Mouse (Mus musculus): ENCODE measurements around the gene Zdhhc21. TPM values are rescaled to one million over a fixed set of nuclear protein-coding genes. Genes with fewer than 3 reads are reported as not detected.

The Zdhhc21 gene
- total RNA-seq, 1 experiment from 2014 or later, result 17.2 TPM

DNA sequence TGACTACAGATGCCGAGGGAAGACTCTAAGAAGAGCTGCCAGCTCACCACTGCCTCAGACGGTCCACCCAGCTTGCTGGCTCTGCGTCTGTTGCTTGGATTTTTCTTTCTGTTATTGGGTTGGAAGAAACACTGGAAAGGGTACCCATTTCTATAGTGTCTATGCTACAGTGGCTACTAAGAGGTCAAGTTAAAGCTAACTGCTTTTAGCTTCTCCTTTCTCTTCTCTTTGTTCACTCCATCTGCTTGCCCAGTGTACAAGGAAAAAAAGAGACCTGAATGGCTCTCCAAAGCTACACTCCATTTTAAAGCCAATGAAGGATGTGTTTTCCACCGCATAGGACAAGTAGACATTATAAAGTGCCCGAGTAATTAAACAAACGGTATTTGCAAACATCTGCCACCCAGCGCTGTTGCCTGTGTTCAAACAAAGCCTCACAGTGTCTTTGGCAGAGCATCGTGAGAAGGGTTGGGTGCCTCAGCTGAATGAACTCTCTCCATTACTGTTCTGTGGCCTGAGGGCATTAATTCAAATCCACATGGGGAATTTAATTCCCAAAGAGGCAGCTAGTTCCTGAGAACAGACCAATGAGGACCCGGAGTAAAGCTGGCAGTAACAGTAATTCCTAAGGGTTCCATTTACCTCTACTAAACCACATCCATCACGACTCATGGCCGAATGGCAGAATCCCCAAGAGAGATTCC, 94.1 kb downstream of the Zdhhc21 start:
- no peak for DNase-seq

DNA sequence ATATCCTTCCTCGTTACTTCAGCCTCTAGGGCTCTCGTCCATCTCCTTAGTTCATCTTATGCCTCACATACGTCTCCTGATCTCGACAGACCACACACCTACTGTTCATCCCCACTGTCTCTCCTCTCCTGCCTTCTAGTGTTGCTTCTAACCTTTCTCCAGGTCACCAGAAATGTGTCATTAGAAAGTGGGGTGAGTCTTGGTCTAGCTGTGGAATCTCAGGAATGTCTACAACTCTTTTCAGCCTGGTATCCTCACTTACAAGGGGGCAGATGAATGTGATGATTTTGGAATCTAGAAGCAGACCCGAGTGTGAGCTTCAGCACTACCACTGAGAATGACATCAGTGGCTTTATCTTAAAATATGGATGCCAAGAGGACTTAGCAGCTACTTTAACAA, 96.2 kb downstream of the Zdhhc21 start:
- no peak for DNase-seq

DNA sequence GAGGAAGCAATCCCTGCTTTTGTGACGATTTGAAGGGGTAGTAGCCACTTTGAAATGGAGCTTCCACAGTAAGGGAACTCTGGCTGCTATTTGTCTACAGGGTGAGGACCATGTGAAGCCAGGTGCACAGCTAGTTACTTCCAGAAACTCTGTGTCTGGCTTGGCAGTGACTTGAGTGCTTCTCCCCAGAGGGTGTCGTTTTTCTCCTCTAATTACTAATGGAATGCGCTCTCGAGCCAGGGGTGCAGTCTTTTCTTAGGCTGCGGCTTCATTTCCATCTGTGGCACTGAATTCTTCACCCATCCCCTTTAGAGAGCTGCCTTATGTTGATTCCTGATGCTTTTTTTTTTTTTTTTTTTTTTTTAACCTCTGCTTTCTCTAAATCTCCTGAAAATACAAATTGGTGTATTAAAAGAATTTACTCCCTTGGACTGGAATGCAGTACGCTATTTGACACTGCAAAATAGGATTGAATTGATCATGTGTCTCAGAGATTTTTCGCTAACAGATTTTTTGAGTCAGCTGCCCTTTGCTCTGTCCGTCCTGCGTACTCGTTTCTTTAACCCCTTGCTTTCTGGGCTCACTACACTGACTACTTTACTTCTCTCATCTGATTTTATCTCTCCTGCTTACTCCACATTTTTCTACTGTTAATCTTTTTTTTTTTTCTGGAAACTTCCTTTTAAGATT, 97.2 kb downstream of the Zdhhc21 start:
- no peak for DNase-seq

DNA sequence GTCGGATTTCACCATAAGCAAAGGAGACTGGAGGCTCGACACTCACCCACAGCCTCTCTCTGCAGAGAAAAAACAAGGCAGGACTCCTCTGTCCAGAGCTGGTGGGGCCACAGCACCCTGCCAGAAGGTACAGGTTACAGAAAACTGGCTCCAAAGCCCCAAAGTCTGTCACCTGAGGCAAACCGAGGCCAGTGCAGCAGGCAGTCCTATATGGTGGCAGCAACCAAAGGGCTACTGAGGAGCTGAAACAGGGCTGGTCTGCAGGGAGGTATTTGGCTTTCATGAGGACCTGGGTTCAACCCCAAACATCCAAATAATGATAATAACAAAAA, 103.5 kb downstream of the Zdhhc21 start:
- no peak for DNase-seq

DNA sequence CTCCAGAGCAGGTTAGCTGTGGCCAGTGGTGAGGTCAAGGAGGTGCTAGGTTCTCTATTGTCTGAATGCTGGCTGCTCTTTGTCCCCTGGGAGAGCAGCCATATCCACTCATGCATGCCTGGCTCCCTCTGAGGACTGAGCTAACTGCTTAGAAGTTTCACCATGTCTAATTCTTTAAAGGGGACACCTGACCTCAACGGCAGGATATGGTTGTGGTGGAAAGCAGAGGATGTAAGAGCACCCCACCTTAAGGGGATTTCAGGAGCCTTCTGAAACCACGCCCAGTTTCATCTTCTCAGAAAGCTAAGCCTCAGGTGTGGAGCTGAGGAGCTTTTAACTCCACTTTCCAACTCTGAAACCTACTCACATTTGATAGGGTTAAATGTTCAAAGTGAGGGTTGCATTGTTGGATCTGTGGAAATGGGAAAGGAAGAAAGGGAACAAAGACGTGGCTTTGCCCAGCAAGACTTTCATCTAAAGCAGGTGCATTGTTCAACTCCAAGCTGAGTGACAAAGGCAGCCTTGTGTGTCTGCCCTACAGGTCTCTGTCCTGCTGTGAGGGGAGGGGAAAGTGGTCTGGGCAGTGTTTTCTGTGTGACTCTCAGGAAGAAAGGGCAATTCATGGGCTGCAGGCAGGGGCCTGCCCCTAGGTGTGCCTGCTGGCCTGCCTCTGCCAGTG, 104.0 kb downstream of the Zdhhc21 start:
- no peak for DNase-seq

Other genes starting within 250 kb of the Zdhhc21 start
- gene Nfib, start 154.2 kb downstream of the Zdhhc21 start, total RNA-seq (2021), result 107 and 111 TPM in 2 replicates
- gene Cer1, start 25.2 kb upstream of the Zdhhc21 start, total RNA-seq (2021), result not detected in 2 replicates
- 2.2 and 3.4 TPM in 2 replicates for gene Frem1, start 192.4 kb upstream of the Zdhhc21 start, total RNA-seq (2021)